Mouse (Mus musculus) spleen, adult 18-20 months (tissue): ENCODE results near the gene Smad3.

Experiments
- DNase-seq, 2 experiments: peaks; one replicate each; pipeline ENCODE4 v3.0.0; 2022; ENCODE audit warnings: mixed read lengths in 2 of 2

Gene Smad3

DNA sequence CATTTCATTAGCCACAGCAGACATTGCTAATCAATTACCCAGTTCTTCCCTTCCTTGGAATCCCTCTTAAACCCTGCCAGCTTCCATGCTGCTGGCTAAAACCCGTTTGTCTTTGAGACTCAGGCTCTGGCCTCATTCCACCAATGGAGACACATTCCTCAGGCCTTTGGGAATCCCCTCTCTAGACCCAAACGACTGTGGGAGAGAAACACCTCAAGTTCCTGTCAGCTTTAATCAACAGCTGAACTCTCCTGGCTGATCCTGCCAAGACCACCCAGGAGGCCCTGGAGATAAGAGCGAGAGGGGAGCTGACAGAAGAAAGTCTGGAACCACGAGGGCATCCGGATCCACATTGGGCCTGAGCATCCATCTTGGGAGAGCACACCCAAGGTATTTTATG lies 13.9 kb upstream of the Smad3 start:
- DNase-seq: no peak

DNA sequence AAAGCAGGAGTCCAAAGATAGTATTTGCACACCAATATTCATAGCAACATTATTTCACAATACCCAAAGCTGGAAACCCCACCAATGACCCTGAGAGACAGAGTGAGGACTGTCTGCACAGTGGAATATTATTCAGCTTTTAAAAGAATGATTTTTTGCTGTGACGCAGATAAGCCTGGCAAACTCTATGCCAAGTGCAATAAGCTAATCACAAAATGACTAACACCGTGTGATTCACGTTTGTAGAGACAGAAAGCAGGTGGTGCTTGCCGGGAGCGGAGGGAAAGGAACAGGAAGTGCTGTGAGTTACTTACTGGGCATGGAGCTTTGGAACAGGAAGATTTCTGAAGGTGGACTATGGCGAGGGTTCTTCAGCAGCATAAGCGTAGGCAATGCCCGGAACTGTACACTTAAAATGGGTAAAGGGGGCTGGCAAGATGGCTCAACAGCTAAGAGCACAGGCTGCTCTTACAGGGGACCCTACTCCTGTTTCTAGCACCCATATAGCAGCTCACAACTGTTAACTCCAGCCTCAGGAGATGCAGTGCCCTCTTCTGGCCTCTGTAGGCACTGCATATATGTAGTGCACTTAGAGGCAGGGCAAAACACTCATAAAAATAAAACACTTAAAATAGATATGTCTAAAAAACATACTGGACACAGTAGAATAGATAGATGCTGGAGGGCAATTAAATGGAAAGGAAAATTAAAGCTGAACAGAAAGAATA lies 3.7 kb upstream of the Smad3 start:
- no peak for DNase-seq

DNA sequence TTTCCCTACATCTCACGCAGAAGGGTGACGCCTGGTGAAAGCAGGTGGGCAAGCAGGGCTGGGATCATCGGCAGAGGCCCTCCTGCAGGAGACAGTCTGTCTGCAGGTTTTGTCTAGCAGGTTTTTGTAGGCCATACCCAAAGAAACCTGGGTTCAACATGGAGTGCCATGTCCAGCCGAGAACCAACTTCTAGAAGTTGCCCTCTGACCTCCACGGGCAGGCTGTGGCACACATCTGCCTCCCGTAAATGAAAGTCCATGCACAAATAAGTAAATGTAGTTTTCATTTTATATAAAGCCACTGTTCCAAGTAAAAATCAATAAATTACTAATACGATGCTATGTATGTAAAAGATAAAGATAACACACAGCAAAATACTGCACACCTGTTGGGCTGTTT lies 3.0 kb upstream of the Smad3 start:
- no peak for DNase-seq

DNA sequence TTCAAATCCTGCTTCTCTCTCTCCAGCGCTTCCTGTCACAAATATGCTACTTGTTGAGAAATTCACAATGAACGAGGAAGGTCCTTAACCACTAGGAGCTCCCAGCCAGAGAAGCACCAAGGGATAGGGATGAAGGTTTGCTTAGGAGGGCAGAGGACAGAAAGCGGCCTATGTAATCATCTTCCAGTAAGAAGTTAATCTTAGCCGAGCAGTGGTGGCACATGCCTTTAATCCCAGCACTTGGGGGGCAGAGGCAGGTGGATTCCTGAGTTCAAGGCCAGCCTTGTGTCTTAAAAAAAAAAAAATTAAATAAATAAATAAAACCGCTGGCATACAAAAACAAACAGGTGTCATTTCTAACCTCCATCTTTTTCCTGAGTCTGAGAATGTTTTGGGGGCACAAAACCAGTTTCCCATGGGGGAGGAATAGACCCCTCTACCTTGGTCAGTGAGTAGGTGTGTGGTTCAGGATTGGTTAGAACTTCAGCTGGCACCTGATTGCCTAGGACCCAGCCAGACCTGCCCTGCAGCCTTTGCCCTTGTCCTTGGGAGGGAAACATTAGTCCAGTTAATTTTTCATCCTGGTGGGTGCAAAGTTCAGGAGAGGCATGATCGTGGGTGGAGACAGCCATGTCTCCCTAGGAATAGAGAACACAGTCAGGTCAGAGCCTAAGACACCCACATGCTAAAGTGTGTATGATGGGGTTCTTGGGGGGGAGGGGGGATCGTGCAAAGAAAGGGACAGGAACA lies 2.4 kb upstream of the Smad3 start:
- DNase-seq: no peak

GRCm38 (mm10) chr9:63758641-63759391 lies 1.0 kb upstream of the Smad3 start:
- peak; percentile 62 to 65 for DNase-seq

DNA sequence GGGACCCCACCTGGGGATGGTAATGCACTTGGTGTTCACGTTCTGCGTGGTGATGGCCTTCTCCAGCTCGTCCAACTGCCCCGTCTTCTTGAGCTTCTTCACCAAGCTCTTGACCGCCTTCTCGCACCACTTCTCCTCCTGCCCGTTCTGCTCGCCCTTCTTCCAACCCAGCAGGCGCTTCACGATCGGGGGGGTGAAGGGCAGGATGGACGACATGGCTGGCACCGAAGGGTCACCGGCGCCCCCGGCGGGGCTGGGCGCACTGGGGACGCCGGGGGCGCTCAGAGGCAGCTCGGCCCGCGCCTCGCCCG lies 377 bp downstream of the Smad3 start:
- DNase-seq: no peak

- peak in 1 of 2 experiments; percentile 42 for DNase-seq
Measured at GRCm38 (mm10) chr9:63756581-63757461, 973 bp downstream of the Smad3 start.

GRCm38 (mm10) chr9:63755671-63756543 lies 1.9 kb downstream of the Smad3 start:
- DNase-seq: no peak

DNA sequence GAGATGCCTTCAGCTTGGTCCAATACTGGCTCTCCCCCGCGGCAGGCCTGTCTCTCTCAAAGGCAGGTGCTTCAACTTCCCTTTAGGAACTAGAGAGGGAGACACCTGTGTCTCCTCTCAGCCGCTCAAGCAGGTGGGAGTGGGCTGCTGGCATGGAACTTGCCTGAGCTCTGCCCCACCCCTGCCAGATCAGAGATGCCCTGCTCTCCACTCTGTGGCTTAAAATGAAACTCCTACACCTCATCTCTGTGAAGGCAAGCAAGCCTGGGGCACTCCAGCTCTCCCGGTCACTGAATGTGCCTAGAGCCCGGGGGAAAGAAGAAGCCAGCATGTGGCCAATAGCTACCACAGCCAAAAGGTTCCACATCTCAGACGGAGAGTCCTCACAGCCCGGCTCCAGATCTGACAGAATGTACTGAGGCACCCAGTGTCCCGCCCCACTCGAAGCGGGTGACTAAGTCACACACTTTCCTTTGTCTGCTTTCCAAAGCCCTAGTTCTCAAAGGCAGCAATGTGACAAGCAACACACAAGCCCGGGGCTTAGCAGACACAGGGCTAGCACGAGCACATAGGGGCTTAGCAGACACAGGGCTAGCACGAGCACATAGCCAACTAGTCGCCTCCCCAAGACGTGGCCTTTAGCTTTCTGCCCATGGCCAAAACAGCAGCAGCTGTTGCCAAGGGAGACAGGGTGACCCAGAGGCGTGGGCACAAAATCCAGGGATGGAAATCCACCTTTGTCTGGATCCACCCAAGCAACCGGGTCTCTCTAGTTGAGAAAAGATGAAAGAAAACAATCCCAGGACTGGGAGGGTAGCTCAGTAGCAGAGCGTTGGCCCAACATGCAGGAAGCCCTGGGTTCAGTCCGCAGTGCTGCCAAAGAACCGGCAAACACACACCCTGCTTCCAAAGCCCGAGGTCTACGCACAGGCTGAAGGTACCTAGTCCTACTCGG lies 3.0 kb downstream of the Smad3 start:
- DNase-seq: no peak

GRCm38 (mm10) chr9:63754039-63754438 lies 3.8 kb downstream of the Smad3 start:
- DNase-seq: no peak

DNA sequence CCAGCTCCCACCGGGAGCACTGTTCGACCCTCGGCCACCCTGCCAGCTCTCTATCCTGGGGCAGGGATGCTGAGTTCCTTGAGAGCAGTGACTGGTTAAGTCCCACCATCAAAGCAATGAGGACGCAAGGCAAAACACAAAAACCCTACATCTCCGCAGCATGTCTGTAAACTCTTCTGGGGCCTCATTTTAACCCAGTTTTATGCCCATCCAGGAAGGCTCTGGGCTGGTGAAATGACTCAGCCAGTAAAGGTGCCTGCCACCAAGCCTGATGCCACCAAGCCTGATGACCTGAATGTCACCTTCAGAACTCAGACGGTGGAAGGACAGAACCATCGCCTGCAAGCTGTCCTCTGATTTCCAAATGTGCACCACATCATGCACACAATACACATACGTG lies 4.4 kb downstream of the Smad3 start:
- no peak for DNase-seq

- no peak for DNase-seq
Measured at GRCm38 (mm10) chr9:63752576-63752975, 5.2 kb downstream of the Smad3 start.

GRCm38 (mm10) chr9:63751325-63751724 lies 6.5 kb downstream of the Smad3 start:
- DNase-seq: no peak

DNA sequence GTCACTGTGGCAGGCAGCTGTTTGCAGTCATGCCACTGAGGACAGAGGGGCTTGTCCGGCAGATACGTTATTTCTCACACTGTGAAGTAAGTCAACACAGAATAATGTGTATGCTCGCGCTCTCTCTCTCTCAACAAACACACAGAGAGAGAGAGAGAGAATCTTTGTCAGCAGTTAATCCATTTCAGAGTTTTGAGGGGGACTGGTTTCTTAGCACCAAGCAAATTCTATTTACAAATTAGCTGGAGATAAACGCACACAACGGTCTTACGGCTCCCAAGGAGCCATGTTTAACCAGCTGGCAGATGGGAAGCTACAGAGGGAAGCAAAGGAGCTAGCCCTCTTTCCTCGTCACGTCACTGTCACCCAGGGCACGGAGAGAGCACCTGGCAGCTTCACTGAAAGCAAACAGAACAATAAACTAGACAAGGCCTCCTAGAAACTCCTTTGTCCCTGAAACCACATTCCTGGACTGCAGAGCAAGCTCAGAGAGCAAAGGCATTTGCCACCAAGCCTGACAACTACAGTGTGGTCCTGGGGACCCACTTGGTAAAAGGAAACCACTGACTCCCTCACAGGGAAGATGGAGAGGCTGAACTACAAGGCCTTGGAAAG lies 7.3 kb downstream of the Smad3 start:
- DNase-seq: no peak

DNA sequence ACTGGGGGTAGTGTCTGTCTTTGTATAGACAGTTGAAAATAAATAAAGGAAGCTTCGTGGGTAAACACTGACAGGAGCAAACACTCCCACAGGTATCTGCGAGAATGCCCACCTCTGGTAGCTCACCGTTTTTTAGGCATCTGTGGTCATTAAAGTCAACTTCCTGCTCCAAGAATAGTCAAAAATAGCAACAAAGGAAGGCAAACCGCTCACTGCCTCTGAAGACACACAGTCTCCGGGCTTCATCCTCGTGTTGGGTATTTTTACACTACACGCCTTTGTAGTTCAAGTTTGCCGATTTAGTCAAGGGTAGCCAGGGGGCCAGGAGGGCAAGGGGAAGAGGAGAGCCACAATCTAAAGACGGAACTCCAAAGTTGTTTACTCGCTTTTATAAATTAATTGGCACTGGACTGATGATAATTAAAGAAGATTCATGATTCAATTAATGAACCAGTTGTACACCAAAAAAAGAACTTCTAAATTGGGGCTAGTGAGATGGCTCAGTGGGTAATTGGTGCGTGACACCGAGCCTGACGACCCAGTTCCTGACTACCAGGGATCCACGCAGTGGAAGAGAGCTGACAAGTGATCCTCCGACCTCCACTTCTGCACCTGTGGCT lies 8.4 kb downstream of the Smad3 start:
- DNase-seq: no peak

- no peak for DNase-seq
Measured at GRCm38 (mm10) chr9:63747645-63748295, 10.0 kb downstream of the Smad3 start.

DNA sequence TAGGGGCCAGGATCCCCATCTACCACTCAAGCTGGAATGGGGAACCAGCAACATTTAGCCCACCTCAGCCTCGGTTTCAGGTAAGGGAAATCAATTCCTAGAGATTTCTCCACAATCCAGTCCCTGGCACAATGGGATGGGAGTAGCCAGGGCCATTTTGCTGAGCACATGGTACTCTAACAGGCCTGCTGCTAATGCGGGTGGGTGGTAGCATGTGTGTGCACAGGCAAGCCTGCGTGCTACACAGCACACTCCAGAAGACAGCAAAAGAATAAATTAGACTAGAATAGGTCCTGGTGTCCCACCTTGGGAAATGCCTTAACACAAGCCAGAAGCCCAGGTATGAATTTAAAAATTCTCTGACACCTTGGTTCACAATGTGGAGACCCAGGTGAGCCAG lies 10.8 kb downstream of the Smad3 start:
- DNase-seq: no peak

- peak in 1 of 2 experiments; percentile 4 for DNase-seq
Measured at GRCm38 (mm10) chr9:63745821-63746632, 11.8 kb downstream of the Smad3 start.
